Mouse (Mus musculus) lung, postnatal 14 days (tissue): Measurements from ENCODE around the gene Lgmn.

Experiments used
- DNase-seq: peaks from one replicate; pipeline ENCODE4 v3.0.0; 2021

Lgmn gene

GRCm38 (mm10) chr12:102432238-102432637 is 7.4 kb downstream of the Lgmn start:
- no peak for DNase-seq

GRCm38 (mm10) chr12:102430228-102430627 is 9.4 kb downstream of the Lgmn start:
- no peak for DNase-seq

- DNase-seq, result no peak
Observed at GRCm38 (mm10) chr12:102429656-102430055, 10.0 kb downstream of the Lgmn start.

- DNase-seq, result no peak
Observed at GRCm38 (mm10) chr12:102426285-102426684, 13.3 kb downstream of the Lgmn start.

GRCm38 (mm10) chr12:102425048-102425578 is 14.5 kb downstream of the Lgmn start:
- no peak for DNase-seq

- no peak for DNase-seq
Observed at GRCm38 (mm10) chr12:102424456-102424855, 15.2 kb downstream of the Lgmn start.

- no peak for DNase-seq
Observed at GRCm38 (mm10) chr12:102423625-102424024, 16.0 kb downstream of the Lgmn start.

- no peak for DNase-seq
Observed at GRCm38 (mm10) chr12:102422623-102423320, 16.8 kb downstream of the Lgmn start.

GRCm38 (mm10) chr12:102422065-102422464 is 17.5 kb downstream of the Lgmn start:
- DNase-seq, result peak; percentile 74

GRCm38 (mm10) chr12:102420168-102420890 is 19.3 kb downstream of the Lgmn start:
- DNase-seq, result no peak

GRCm38 (mm10) chr12:102419544-102419943 is 20.1 kb downstream of the Lgmn start:
- no peak for DNase-seq

- DNase-seq, result no peak
Observed at GRCm38 (mm10) chr12:102417701-102418100, 21.9 kb downstream of the Lgmn start.

- DNase-seq, result no peak
Observed at GRCm38 (mm10) chr12:102416955-102417510, 22.6 kb downstream of the Lgmn start.

- peak; percentile 44 for DNase-seq
Observed at GRCm38 (mm10) chr12:102416391-102416837, 23.2 kb downstream of the Lgmn start.

GRCm38 (mm10) chr12:102414686-102415085 is 24.9 kb downstream of the Lgmn start:
- DNase-seq, result no peak

GRCm38 (mm10) chr12:102413171-102413570 is 26.4 kb downstream of the Lgmn start:
- DNase-seq, result no peak

GRCm38 (mm10) chr12:102398588-102398987 is 41.0 kb downstream of the Lgmn start:
- no peak for DNase-seq

GRCm38 (mm10) chr12:102395998-102396991 is 43.3 kb downstream of the Lgmn start:
- no peak for DNase-seq

- DNase-seq, result no peak
Observed at GRCm38 (mm10) chr12:102395537-102395936, 44.1 kb downstream of the Lgmn start.

GRCm38 (mm10) chr12:102394496-102394895 is 45.1 kb downstream of the Lgmn start:
- no peak for DNase-seq

- DNase-seq, result peak; percentile 57
Observed at GRCm38 (mm10) chr12:102391982-102392381, 47.6 kb downstream of the Lgmn start.

GRCm38 (mm10) chr12:102391109-102391508 is 48.5 kb downstream of the Lgmn start:
- no peak for DNase-seq
